Mouse (Mus musculus): ENCODE data around the gene Mast4. TPM values are rescaled to one million over a fixed set of nuclear protein-coding genes. Genes with fewer than 3 reads are reported as not detected.

Gene Mast4
- polyA plus RNA-seq, 1 experiment: 6.4 TPM

GRCm38 (mm10) chr13:103079806-103080205 lies 254.5 kb downstream of the Mast4 start:
- no peak for DNase-seq (ENCODE audit: low read depth in 1 of 2, low spot score in 2 of 2)
- H3K36me3 ChIP-seq (ENCODE audit: control insufficient read depth, insufficient read depth, low read length): no peaks in the 10 kb centered on the region
- no peaks in the 10 kb centered on the region for H3K4me1 ChIP-seq (ENCODE audit: control insufficient read depth, insufficient read depth, insufficient read length)
- H3K27me3 ChIP-seq (ENCODE audit: control insufficient read depth, insufficient read depth, low read length): no peaks in the 10 kb centered on the region
- no peak for TF ChIP-seq CTCF (IDR thresholded peaks at IDR 0.05; ENCODE audit: extremely low read depth, insufficient read depth, insufficient read length, insufficient replicate concordance)
- TF ChIP-seq POLR2A (IDR thresholded peaks at IDR 0.05; ENCODE audit: low read depth, low read length): no peak
- H3K4me3 ChIP-seq (ENCODE audit: extremely low read depth, insufficient read depth, insufficient read length): no peak overlapping the region
- WGBS: 82% methylated on average over 4 of the region's 4 CpGs
- no peak overlapping the region for H3K27ac ChIP-seq (ENCODE audit: insufficient read depth, low read length)

GRCm38 (mm10) chr13:103078815-103079214 lies 255.5 kb downstream of the Mast4 start:
- H3K4me3 ChIP-seq (ENCODE audit: extremely low read depth, insufficient read depth, insufficient read length): no peak overlapping the region
- no peaks in the 10 kb centered on the region for H3K27me3 ChIP-seq (ENCODE audit: control insufficient read depth, insufficient read depth, low read length)
- no peaks in the 10 kb centered on the region for H3K36me3 ChIP-seq (ENCODE audit: control insufficient read depth, insufficient read depth, low read length)
- no peak overlapping the region for H3K27ac ChIP-seq (ENCODE audit: insufficient read depth, low read length)
- no peak for DNase-seq (ENCODE audit: low read depth in 1 of 2, low spot score in 2 of 2)
- no peak for TF ChIP-seq POLR2A (IDR thresholded peaks at IDR 0.05; ENCODE audit: low read depth, low read length)
- TF ChIP-seq CTCF (IDR thresholded peaks at IDR 0.05; ENCODE audit: extremely low read depth, insufficient read depth, insufficient read length, insufficient replicate concordance): no peak
- WGBS: 95% methylated on average over 6 of the region's 6 CpGs
- no peaks in the 10 kb centered on the region for H3K4me1 ChIP-seq (ENCODE audit: control insufficient read depth, insufficient read depth, insufficient read length)

GRCm38 (mm10) chr13:103073461-103073860 lies 260.8 kb downstream of the Mast4 start:
- Histone ChIP-seq H3K36me3 (ENCODE audit: control insufficient read depth, insufficient read depth, low read length) (no peaks in the 10 kb centered on the region), H3K27ac (ENCODE audit: insufficient read depth, low read length) (no peak overlapping the region), H3K4me3 (ENCODE audit: extremely low read depth, insufficient read depth, insufficient read length) (no peak overlapping the region), H3K4me1 (ENCODE audit: control insufficient read depth, insufficient read depth, insufficient read length) (no peaks in the 10 kb centered on the region), H3K27me3 (ENCODE audit: control insufficient read depth, insufficient read depth, low read length) (no peaks in the 10 kb centered on the region)
- 75% methylated on average over 4 of the region's 4 CpGs for whole genome bisulfite sequencing
- DNase-seq (ENCODE audit: low read depth in 1 of 2, low spot score in 2 of 2): no peak
- TF ChIP-seq CTCF (IDR thresholded peaks at IDR 0.05; ENCODE audit: extremely low read depth, insufficient read depth, insufficient read length, insufficient replicate concordance): no peak
- TF ChIP-seq POLR2A (IDR thresholded peaks at IDR 0.05; ENCODE audit: low read depth, low read length): no peak

GRCm38 (mm10) chr13:103071783-103072182 lies 262.5 kb downstream of the Mast4 start:
- Histone ChIP-seq H3K27ac (ENCODE audit: insufficient read depth, low read length) (no peak overlapping the region), H3K4me3 (ENCODE audit: extremely low read depth, insufficient read depth, insufficient read length) (no peak overlapping the region), H3K27me3 (ENCODE audit: control insufficient read depth, insufficient read depth, low read length) (no peaks in the 10 kb centered on the region), H3K4me1 (ENCODE audit: control insufficient read depth, insufficient read depth, insufficient read length) (no peaks in the 10 kb centered on the region), H3K36me3 (ENCODE audit: control insufficient read depth, insufficient read depth, low read length) (no peaks in the 10 kb centered on the region)
- WGBS: 88% methylated on average over 3 of the region's 3 CpGs
- DNase-seq (ENCODE audit: low read depth in 1 of 2, low spot score in 2 of 2): no peak
- TF ChIP-seq POLR2A (IDR thresholded peaks at IDR 0.05; ENCODE audit: low read depth, low read length) (no peak), CTCF (IDR thresholded peaks at IDR 0.05; ENCODE audit: extremely low read depth, insufficient read depth, insufficient read length, insufficient replicate concordance) (no peak)

GRCm38 (mm10) chr13:103067581-103068166 lies 266.6 kb downstream of the Mast4 start:
- TF ChIP-seq POLR2A (IDR thresholded peaks at IDR 0.05; ENCODE audit: low read depth, low read length): no peak
- TF ChIP-seq CTCF (IDR thresholded peaks at IDR 0.05; ENCODE audit: extremely low read depth, insufficient read depth, insufficient read length, insufficient replicate concordance): no peak
- H3K36me3 ChIP-seq (ENCODE audit: control insufficient read depth, insufficient read depth, low read length): no peaks in the 10 kb centered on the region
- H3K27ac ChIP-seq (ENCODE audit: insufficient read depth, low read length): no peak overlapping the region
- no peaks in the 10 kb centered on the region for H3K27me3 ChIP-seq (ENCODE audit: control insufficient read depth, insufficient read depth, low read length)
- no peak for DNase-seq (ENCODE audit: low read depth in 1 of 2, low spot score in 2 of 2)
- WGBS: 54% methylated on average over 7 of the region's 7 CpGs
- H3K4me3 ChIP-seq (ENCODE audit: extremely low read depth, insufficient read depth, insufficient read length): no peak overlapping the region
- peaks cover 7% of the 10 kb centered on the region; the same call in 1 of the 2 replicates for H3K4me1 ChIP-seq (ENCODE audit: control insufficient read depth, insufficient read depth, insufficient read length)

- Histone ChIP-seq H3K4me3 (ENCODE audit: extremely low read depth, insufficient read depth, insufficient read length) (no peak overlapping the region), H3K36me3 (ENCODE audit: control insufficient read depth, insufficient read depth, low read length) (no peaks in the 10 kb centered on the region), H3K27ac (ENCODE audit: insufficient read depth, low read length) (no peak overlapping the region), H3K4me1 (ENCODE audit: control insufficient read depth, insufficient read depth, insufficient read length) (peaks cover 7% of the 10 kb centered on the region; the same call in 1 of the 2 replicates), H3K27me3 (ENCODE audit: control insufficient read depth, insufficient read depth, low read length) (no peaks in the 10 kb centered on the region)
- no peak for TF ChIP-seq POLR2A (IDR thresholded peaks at IDR 0.05; ENCODE audit: low read depth, low read length)
- no peak for TF ChIP-seq CTCF (IDR thresholded peaks at IDR 0.05; ENCODE audit: extremely low read depth, insufficient read depth, insufficient read length, insufficient replicate concordance)
- WGBS: 20% methylated on average over 7 of the region's 7 CpGs
- no peak for DNase-seq (ENCODE audit: low read depth in 1 of 2, low spot score in 2 of 2)
Measured at GRCm38 (mm10) chr13:103065437-103065836, 268.9 kb downstream of the Mast4 start.

GRCm38 (mm10) chr13:103061680-103062079 lies 272.6 kb downstream of the Mast4 start:
- 90% methylated on average over 2 of the region's 2 CpGs for WGBS
- H3K36me3 ChIP-seq (ENCODE audit: control insufficient read depth, insufficient read depth, low read length): no peaks in the 10 kb centered on the region
- TF ChIP-seq POLR2A (IDR thresholded peaks at IDR 0.05; ENCODE audit: low read depth, low read length): no peak
- no peak for TF ChIP-seq CTCF (IDR thresholded peaks at IDR 0.05; ENCODE audit: extremely low read depth, insufficient read depth, insufficient read length, insufficient replicate concordance)
- peaks cover 7% of the 10 kb centered on the region; the same call in 1 of the 2 replicates for H3K4me1 ChIP-seq (ENCODE audit: control insufficient read depth, insufficient read depth, insufficient read length)
- no peak overlapping the region for H3K4me3 ChIP-seq (ENCODE audit: extremely low read depth, insufficient read depth, insufficient read length)
- no peak overlapping the region for H3K27ac ChIP-seq (ENCODE audit: insufficient read depth, low read length)
- no peaks in the 10 kb centered on the region for H3K27me3 ChIP-seq (ENCODE audit: control insufficient read depth, insufficient read depth, low read length)
- DNase-seq (ENCODE audit: low read depth in 1 of 2, low spot score in 2 of 2): no peak

Measured in spleen, adult 2 months (tissue).